Mouse (Mus musculus) small intestine, adult 2 months (tissue): ENCODE results near the gene Mtm1. TPM values are rescaled to one million over a fixed set of nuclear protein-coding genes. Genes with fewer than 3 reads are reported as not detected.

Source experiments
- H3K27ac ChIP-seq: fragments of 200-500 bp; 2 replicates; pipeline ENCODE4 v1.5.1; 2012; ENCODE audit warnings: low read depth, low read length, control low read depth, inconsistent platforms; ENCODE audit not compliant: insufficient read depth
- H3K27me3 ChIP-seq: fragments of 200-500 bp; 2 replicates; pipeline ENCODE4 v1.6.1; 2012; ENCODE audit warnings: mild to moderate bottlenecking, moderate library complexity, low read length, inconsistent platforms; ENCODE audit not compliant: control insufficient read depth, insufficient read depth
- H3K36me3 ChIP-seq: fragments of 200-500 bp; 2 replicates; pipeline ENCODE4 v1.6.1; 2012; ENCODE audit warnings: mild to moderate bottlenecking, low read length, control low read depth, inconsistent platforms; ENCODE audit not compliant: control insufficient read depth, insufficient read depth
- H3K4me1 ChIP-seq: fragments of 200-500 bp; 2 replicates; pipeline ENCODE4 v1.6.1; 2012; ENCODE audit warnings: low read length, inconsistent platforms, mixed read lengths; ENCODE audit not compliant: control insufficient read depth, insufficient read depth, insufficient read length
- H3K4me3 ChIP-seq: fragments of 200-500 bp; 2 replicates; pipeline ENCODE4 v1.5.1; 2012; ENCODE audit warnings: low read depth, mild to moderate bottlenecking, control low read depth, inconsistent platforms, low read length, moderate library complexity
- CTCF ChIP-seq: fragments of 200-500 bp; IDR thresholded peaks from 2 replicates; pipeline ENCODE4 v1.5.1; 2012; ENCODE audit warnings: low read depth, mild to moderate bottlenecking, control low read depth, inconsistent platforms, low read length, moderate library complexity, mixed read lengths; ENCODE audit not compliant: insufficient replicate concordance, insufficient read length; ENCODE audit errors: extremely low read depth
- POLR2A ChIP-seq: fragments of 200-500 bp; IDR thresholded peaks from 2 replicates; pipeline ENCODE4 v1.6.1; 2012; ENCODE audit warnings: low read depth, mild to moderate bottlenecking, control low read depth, inconsistent platforms, low read length, moderate library complexity
- WGBS: fragments of 180-500 bp; shearing (Covaris S2); methylation state at CpG from one replicate; pipeline ENCODE4 v1.1.7; 2018; 5-methylcytosine and 5-hydroxymethylcytosine counted together
- polyA plus RNA-seq: library from polyadenylated mRNA; depleted of rRNA; stranded (reverse); fragments of >200 nt; gene quantifications from 2 replicates; pipeline ENCODE4 v1.2.3, GENCODE M21; 2012

Gene Mtm1
- polyA plus RNA-seq, 1 experiment: 2.6 TPM

DNA sequence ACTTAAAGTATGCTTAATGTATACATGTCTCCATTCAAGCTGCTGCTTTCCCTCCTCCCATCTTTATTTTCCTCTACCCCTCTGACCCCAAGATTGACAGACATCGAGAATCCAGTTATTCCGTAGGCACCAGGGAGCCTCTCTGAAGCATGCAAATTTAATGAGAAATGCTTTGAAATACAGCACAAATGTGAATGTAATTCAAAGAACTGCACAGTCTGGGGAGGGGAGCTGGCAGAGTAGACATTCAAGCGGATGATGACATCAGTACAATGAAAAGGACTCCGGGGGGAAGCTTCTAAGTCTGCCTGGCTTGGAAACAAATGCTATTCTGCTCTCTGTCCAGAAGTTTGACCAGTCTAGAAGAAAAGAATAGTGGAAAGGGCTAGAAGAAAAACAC lies 2.3 kb downstream of the Mtm1 start:
- 88% methylated on average over 4 of the region's 4 CpGs for whole genome bisulfite sequencing
- Histone ChIP-seq H3K27me3 (no peaks in the 10 kb centered on the region), H3K36me3 (no peaks in the 10 kb centered on the region), H3K4me3 (no peak overlapping the region), H3K4me1 (0 out of 2 replicates have a peak, but pooled peaks cover 2% of the 10 kb centered on the region), H3K27ac (no peak overlapping the region)
- TF ChIP-seq CTCF: no peak
- TF ChIP-seq POLR2A: no peak

DNA sequence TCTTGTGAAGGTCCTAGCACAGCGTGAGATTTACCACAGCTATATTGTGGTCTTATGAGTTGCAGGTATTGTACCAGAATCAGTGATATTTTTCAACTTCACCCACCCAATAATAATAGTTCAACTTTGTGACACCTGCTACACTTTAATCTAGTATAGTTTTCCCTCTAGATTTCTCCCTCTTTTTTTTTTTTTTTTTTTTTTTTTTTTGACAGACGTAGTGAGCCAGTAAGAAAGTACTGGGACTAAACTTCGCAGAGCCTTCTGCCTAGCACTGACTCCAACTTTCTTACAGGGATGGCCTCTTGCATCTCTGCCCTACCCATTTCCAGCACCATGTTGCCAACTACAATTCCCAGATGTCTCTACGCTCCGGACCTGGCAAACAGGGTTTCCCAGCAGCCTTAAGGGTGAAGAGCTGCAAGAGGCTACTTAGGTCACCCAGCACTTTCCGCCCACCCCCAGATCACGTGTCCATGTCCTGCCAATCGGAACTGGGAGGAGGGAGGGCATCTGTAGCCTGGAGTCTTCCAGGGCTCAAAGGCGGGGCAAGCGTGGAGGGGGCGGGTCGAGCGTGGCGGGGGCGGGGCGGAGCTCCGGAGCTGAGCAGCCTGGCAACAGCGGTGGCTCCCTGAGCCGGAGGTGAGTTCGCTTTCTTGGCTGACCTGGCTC lies 4.0 kb downstream of the Mtm1 start:
- peak overlapping the region; percentile 64; the same call in 1 of the 2 replicates for H3K27ac ChIP-seq
- no peaks in the 10 kb centered on the region for H3K27me3 ChIP-seq
- 8% methylated on average over 20 of the region's 20 CpGs for WGBS
- peak overlapping the region; percentile 87 for H3K4me3 ChIP-seq
- H3K36me3 ChIP-seq: no peaks in the 10 kb centered on the region
- no peak for TF ChIP-seq CTCF
- TF ChIP-seq POLR2A: peak; percentile 49; the same call in 1 of the 2 replicates
- H3K4me1 ChIP-seq: peaks cover 4% of the 10 kb centered on the region; the same call in 1 of the 2 replicates

DNA sequence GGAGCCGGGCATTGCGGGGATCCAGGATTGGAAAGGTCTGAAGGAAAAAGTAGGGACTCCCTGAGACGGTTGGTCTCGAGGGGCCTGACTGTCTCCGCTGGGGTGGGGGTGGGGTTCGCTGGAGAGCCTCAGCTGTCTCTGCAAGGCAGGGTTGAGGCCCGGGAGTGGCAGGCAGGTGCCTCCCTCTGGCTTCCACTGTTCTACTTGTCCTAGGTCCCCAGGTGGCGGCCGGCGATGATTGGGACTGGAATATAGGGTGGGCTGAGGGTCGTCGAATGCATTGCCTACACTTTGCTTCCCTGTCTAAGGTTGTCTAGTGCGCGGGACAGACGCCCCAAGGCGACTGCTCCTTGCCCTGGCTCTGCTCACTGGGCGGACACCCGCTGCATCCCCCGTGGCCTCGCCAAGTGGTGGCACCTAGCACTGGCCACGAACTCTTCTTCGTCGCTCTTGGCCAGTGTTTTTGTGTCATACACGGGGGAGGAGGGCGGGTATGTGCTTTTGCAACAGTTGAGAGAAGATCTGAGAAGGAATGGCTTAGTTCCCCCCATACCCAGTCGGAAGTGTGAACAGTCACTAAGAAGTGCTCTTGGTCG lies 4.6 kb downstream of the Mtm1 start:
- WGBS: 13% methylated on average over 27 of the region's 27 CpGs
- Histone ChIP-seq H3K27ac (peak overlapping the region; percentile 64), H3K4me3 (peak overlapping the region; percentile 87), H3K36me3 (no peaks in the 10 kb centered on the region), H3K27me3 (no peaks in the 10 kb centered on the region), H3K4me1 (peaks cover 6% of the 10 kb centered on the region; the same call in 1 of the 2 replicates)
- TF ChIP-seq CTCF (no peak), POLR2A (no peak)

GRCm38 (mm10) chrX:71216879-71217278 lies 6.3 kb downstream of the Mtm1 start:
- H3K36me3 ChIP-seq: no peaks in the 10 kb centered on the region
- H3K27me3 ChIP-seq: no peaks in the 10 kb centered on the region
- 0 out of 2 replicates have a peak overlapping the region, but pooled peaks have one; percentile 14 for H3K27ac ChIP-seq
- peaks cover 14% of the 10 kb centered on the region; the same call in 1 of the 2 replicates for H3K4me1 ChIP-seq
- WGBS: 40% methylated on average over 2 of the region's 2 CpGs
- H3K4me3 ChIP-seq: no peak overlapping the region
- no peak for TF ChIP-seq CTCF

GRCm38 (mm10) chrX:71218853-71219252 lies 8.3 kb downstream of the Mtm1 start:
- 44% methylated on average over 3 of the region's 3 CpGs for WGBS
- no peak for TF ChIP-seq CTCF
- TF ChIP-seq POLR2A: no peak
- H3K36me3 ChIP-seq: no peaks in the 10 kb centered on the region
- no peak overlapping the region for H3K4me3 ChIP-seq
- H3K27me3 ChIP-seq: no peaks in the 10 kb centered on the region
- H3K27ac ChIP-seq: peak overlapping the region; percentile 80
- peaks cover 17% of the 10 kb centered on the region; the same call in 1 of the 2 replicates for H3K4me1 ChIP-seq

GRCm38 (mm10) chrX:71220896-71221295 lies 10.3 kb downstream of the Mtm1 start:
- no peak overlapping the region for H3K4me3 ChIP-seq
- WGBS: 38% methylated on average over 3 of the region's 3 CpGs
- TF ChIP-seq POLR2A (no peak), CTCF (no peak)

More at GRCm38 (mm10) chrX:71220896-71221295, 10.3 kb downstream of the Mtm1 start:
- Histone ChIP-seq H3K4me1 (peaks cover 17% of the 10 kb centered on the region; the same call in 1 of the 2 replicates), H3K36me3 (no peaks in the 10 kb centered on the region), H3K27ac (peak overlapping the region; percentile 71), H3K27me3 (no peaks in the 10 kb centered on the region)
